Mouse (Mus musculus): ENCODE measurements around the gene Scel.

The Scel gene

DNA sequence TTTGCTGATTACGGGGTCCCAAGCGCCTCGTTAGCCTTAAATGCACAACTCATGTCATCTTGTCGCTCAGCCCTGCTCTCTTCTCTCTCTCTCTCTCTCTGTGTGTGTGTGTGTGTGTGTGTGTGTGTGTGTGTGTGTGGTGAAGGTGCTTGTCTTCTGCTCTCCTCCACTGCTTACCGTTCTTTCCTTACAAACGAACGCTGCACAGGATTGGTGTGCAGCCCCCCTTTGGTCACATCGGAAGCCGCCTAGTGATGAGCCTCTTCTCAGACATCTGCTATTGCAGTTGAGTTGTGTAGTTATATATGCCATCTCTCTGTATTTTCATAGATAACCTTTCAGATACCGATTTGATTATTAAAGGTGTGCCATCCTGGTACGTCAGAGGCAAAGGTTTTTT is 138.0 kb downstream of the Scel start:
- DNase-seq (ENCODE audit: low spot score), result no peak

DNA sequence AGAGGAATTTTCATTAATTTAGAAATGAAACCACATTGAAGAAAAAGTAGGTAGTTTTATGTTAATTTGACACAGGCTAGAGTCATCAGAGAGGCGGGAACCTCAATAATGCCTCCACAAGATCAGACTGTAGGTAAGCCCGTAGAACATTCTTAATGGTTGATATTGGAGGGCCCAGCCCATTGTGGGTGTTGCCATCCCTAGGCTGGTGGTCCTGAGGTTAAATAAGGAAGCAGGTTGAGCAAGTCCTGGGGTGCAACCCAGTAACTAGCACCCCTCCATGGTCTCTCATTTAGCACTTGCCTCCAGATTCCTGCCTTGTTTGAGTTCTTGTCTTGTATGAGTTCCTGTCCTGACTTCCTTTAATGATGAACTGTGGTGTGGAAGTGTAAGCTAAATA is 138.4 kb downstream of the Scel start:
- no peak for DNase-seq (ENCODE audit: low spot score)

GRCm38 (mm10) chr14:103652524-103652923 is 139.4 kb downstream of the Scel start:
- no peak for DNase-seq (ENCODE audit: low spot score)

DNA sequence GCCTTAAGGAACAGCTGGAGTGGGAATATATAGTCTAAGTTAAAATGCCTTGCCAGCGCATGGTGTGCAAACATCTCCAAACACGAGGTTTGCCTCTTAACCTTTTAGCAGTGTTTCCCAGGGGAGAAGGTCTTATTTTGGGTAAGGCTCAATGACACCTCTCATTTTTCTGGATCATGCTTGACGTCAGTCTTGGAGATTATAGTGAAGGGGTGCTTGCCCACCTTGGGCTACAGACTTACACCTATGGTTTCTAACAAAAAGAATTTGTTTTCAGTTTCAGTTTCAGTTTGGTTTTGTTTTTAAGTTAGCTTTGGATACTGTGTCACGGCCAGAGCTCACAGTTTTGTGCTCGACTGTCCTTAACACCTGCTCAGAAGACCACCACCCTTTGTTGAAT is 140.7 kb downstream of the Scel start:
- DNase-seq (ENCODE audit: low spot score), result no peak

DNA sequence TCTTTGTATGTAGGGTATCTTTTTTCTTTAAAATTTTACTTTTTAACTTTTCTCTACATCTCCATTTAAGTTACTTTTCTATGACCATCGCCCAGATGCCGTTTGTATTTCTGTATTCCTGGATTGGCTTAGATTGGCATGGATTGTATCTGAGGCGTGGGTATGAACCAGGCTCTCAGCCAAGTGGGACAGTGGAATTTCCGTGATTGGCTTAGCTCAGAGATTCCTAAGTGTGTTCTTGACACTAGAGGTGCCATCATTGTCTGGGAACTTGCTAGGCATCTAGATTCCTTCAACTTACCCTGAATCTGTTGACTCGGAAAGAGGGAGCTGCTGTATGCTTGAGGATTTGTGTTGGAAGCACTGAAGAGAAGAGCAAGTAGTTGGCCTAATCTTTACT is 142.3 kb downstream of the Scel start:
- no peak for DNase-seq (ENCODE audit: low spot score)

GRCm38 (mm10) chr14:103657876-103658275 is 144.7 kb downstream of the Scel start:
- no peak for DNase-seq (ENCODE audit: low spot score)

Measured in urinary bladder, postnatal 10 days (tissue).